Mouse (Mus musculus) limb, embryonic 15.5 days (tissue): ENCODE results near the gene Il16. TPM values are rescaled to one million over a fixed set of nuclear protein-coding genes. Genes with fewer than 3 reads are reported as not detected.
A peak's percentile ranks its signal among the peaks of the same experiment; 100 is the strongest.

Experiments used
- ATAC-seq: fragments of 200-750 bp; cut with Nextera tagmentation; 2 replicates; pipeline ENCODE4 v1.8.0; 2017; ENCODE audit warnings: low read depth, moderate TSS enrichment; ENCODE audit not compliant: insufficient number of reproducible peaks, low FRiP score, low TSS enrichment
- H3K27ac ChIP-seq: fragments of 300-500 bp; sonication (generic); 2 replicates; pipeline ENCODE4 v1.5.1; 2015; ENCODE audit warnings: moderate library complexity, mild to moderate bottlenecking, inconsistent platforms
- H3K27me3 ChIP-seq: fragments of 300-500 bp; sonication (generic); 2 replicates; pipeline ENCODE4 v1.6.1; 2015; ENCODE audit warnings: inconsistent platforms
- H3K36me3 ChIP-seq: fragments of 300-500 bp; sonication (generic); 2 replicates; pipeline ENCODE4 v1.6.1; 2015; ENCODE audit warnings: inconsistent platforms
- H3K4me1 ChIP-seq: fragments of 300-500 bp; sonication (generic); 2 replicates; pipeline ENCODE4 v1.6.1; 2015; ENCODE audit warnings: inconsistent platforms
- H3K4me2 ChIP-seq: fragments of 300-500 bp; sonication (generic); 2 replicates; pipeline ENCODE4 v1.6.1; 2015; ENCODE audit warnings: mild to moderate bottlenecking, inconsistent platforms
- H3K4me3 ChIP-seq: fragments of 300-500 bp; sonication (generic); 2 replicates; pipeline ENCODE4 v1.5.1; 2015; ENCODE audit warnings: mild to moderate bottlenecking, inconsistent platforms
- H3K9ac ChIP-seq: fragments of 300-500 bp; sonication (generic); 2 replicates; pipeline ENCODE4 v1.6.1; 2015; ENCODE audit warnings: inconsistent platforms
- H3K9me3 ChIP-seq: fragments of 300-500 bp; sonication (generic); 2 replicates; pipeline ENCODE4 v1.6.1; 2016; ENCODE audit warnings: inconsistent platforms
- WGBS: fragments of 180-500 bp; shearing (Covaris S2); methylation state at CpG from one replicate; pipeline ENCODE4 v1.1.7; 2015; 5-methylcytosine and 5-hydroxymethylcytosine counted together
- polyA plus RNA-seq: library from polyadenylated mRNA; unstranded; fragments of >200 nt; fragmentation: Nextera tagmentation; extraction: Ambion mirVana; gene quantifications from 2 replicates; pipeline ENCODE4 v1.2.1, GENCODE M21; 2015

Gene Il16
- polyA plus RNA-seq, 1 experiment from 2014 or later, result 8.4 TPM

DNA sequence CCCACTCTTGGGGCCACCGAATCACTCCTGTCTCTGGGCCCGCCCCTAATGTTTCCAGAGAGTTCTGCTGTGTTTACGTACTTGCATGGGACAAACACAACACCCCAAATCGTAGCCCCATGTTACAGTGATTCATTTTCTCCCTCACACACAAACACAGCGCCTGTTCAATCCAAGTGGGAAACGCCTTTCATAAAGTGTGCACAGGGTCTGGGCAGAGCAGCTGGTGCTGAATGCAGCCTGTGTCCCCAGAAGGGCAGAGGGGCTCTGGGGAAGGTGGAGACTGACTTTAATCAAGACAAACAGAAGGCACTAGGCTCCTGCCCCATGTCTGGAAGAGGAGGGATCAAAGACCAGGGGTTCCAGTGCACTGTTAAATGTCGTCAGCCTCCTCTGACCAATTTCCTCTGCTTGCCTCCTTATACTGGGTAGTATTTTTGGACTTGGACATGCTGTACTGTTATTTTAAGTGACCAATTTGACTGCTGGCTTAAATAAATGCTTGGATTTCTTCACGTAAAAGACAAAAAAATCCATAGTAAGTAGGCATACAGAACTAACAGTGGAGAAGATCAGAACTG, 671 bp upstream of the Il16 start:
- WGBS, result 31% methylated on average over 8 of the region's 8 CpGs
- Histone ChIP-seq H3K27ac (peak overlapping the region; percentile 93), H3K27me3 (no peaks in the 10 kb centered on the region), H3K4me1 (peaks cover 35% of the 10 kb centered on the region), H3K4me2 (peak overlapping the region; percentile 57), H3K9ac (no peak overlapping the region), H3K9me3 (no peaks in the 10 kb centered on the region), H3K4me3 (peak overlapping the region; percentile 39), H3K36me3 (no peaks in the 10 kb centered on the region)
- ATAC-seq, result peak; percentile 77

DNA sequence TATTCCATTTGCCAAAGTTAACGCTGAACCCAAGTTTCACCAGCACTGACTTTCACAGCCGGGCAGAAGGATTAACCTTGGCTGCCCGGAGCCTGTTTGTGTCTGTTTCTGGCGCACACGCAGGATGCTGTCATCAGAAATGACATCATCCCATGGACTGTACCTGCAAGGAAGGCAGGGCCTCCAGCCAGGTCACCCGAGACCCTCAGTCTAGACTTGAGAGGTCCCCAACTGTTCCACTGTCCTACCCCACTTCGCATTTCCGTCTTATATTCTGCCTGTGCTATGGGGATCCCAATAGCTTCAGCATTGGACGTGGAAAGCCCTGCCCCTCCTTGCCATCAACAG, 487 bp downstream of the Il16 start:
- 30% methylated on average over 9 of the region's 9 CpGs for WGBS
- peak; percentile 12 for ATAC-seq
- no peak overlapping the region for H3K9ac ChIP-seq

GRCm38 (mm10) chr7:83744250-83744649, 1.3 kb downstream of the Il16 start:
- H3K4me1 ChIP-seq, result peaks cover 47% of the 10 kb centered on the region
- peak overlapping the region; percentile 39 for H3K4me3 ChIP-seq
- WGBS, result 77% methylated on average over 4 of the region's 4 CpGs
- no peaks in the 10 kb centered on the region for H3K9me3 ChIP-seq
- no peak overlapping the region for H3K9ac ChIP-seq
- H3K27me3 ChIP-seq, result no peaks in the 10 kb centered on the region
- peak overlapping the region; percentile 57 for H3K4me2 ChIP-seq
- no peaks in the 10 kb centered on the region for H3K36me3 ChIP-seq
- ATAC-seq, result no peak
- H3K27ac ChIP-seq, result peak overlapping the region; percentile 93

More for the DNA sequence above, 487 bp downstream of the Il16 start:
- Histone ChIP-seq H3K4me2 (peak overlapping the region; percentile 57), H3K4me3 (peak overlapping the region; percentile 39), H3K27me3 (no peaks in the 10 kb centered on the region), H3K27ac (peak overlapping the region; percentile 93), H3K9me3 (no peaks in the 10 kb centered on the region), H3K36me3 (no peaks in the 10 kb centered on the region), H3K4me1 (peaks cover 40% of the 10 kb centered on the region)

DNA sequence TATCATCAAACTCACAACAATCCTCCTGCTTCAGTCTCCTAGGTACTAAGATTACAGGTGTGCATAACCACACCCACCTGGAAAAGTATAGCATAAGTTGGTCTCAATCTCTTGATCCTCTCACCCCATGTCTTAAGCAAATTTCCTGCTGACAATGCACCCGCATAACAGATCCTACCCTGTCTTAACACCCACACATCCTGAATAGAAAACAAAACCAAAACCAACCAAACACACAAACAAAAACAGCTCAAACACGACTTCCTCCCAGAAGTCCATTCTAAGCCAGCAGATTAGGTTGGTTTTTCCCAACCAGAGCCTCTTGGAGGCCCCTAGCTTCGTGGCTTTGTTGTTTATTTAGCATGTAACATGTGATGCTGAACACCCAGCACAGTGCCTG, 2.8 kb downstream of the Il16 start:
- 54% methylated on average over 3 of the region's 3 CpGs for WGBS
- Histone ChIP-seq H3K4me1 (peaks cover 60% of the 10 kb centered on the region), H3K9me3 (no peaks in the 10 kb centered on the region), H3K36me3 (no peaks in the 10 kb centered on the region), H3K4me2 (no peak overlapping the region), H3K9ac (no peak overlapping the region), H3K4me3 (no peak overlapping the region), H3K27me3 (no peaks in the 10 kb centered on the region), H3K27ac (no peak overlapping the region)
- ATAC-seq, result no peak

- no peaks in the 10 kb centered on the region for H3K27me3 ChIP-seq
- H3K4me3 ChIP-seq, result no peak overlapping the region
- no peak for ATAC-seq
- no peaks in the 10 kb centered on the region for H3K9me3 ChIP-seq
- H3K4me1 ChIP-seq, result peaks cover 62% of the 10 kb centered on the region
- no peak overlapping the region for H3K27ac ChIP-seq
- H3K36me3 ChIP-seq, result no peaks in the 10 kb centered on the region
- WGBS, result 73% methylated on average over 2 of the region's 2 CpGs
- no peak overlapping the region for H3K9ac ChIP-seq
- H3K4me2 ChIP-seq, result no peak overlapping the region
These were observed 3.5 kb downstream of the Il16 start for GRCm38 (mm10) chr7:83742026-83742425.

DNA sequence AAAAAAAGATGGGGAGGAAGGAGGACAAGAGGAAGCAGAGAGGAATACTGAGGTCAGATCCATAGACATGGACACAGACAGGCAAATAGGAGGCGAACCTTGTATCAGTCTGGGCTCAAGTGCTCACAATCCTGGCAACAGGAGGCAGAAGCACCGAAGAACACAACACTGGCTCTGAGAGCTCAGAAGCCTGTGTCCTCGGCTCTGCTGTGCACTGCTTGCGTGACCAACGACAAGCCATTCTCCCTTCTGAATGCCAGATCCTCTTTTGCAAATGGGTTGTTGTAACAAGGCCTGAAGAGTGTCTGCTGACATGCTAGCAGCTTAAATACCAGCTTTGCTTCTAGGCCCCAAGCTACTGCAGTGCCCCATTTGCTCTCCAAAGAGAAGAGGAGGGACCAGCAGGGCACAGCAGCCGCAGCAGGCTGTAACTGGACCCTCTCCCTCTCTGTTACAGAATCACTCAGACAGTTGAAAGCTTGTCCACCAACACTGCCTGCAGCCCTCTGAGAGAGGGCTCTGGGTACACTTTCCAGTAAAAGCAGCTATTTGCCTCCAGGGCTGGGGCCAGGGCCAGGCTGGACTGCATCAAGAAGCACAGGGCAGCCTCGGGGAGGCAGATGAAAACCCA, 5.7 kb downstream of the Il16 start:
- 45% methylated on average over 7 of the region's 7 CpGs for WGBS
- ATAC-seq, result no peak
- Histone ChIP-seq H3K4me2 (no peak overlapping the region), H3K27me3 (no peaks in the 10 kb centered on the region), H3K4me1 (peaks cover 44% of the 10 kb centered on the region), H3K27ac (peak overlapping the region; percentile 67), H3K9me3 (no peaks in the 10 kb centered on the region), H3K9ac (no peak overlapping the region), H3K36me3 (no peaks in the 10 kb centered on the region), H3K4me3 (no peak overlapping the region)

- Histone ChIP-seq H3K4me1 (peaks cover 34% of the 10 kb centered on the region; the same call in 1 of the 2 replicates), H3K36me3 (no peaks in the 10 kb centered on the region), H3K27me3 (no peaks in the 10 kb centered on the region), H3K27ac (peak overlapping the region; percentile 67; the same call in 1 of the 2 replicates), H3K9me3 (no peaks in the 10 kb centered on the region), H3K9ac (no peak overlapping the region), H3K4me3 (no peak overlapping the region), H3K4me2 (no peak overlapping the region)
- 59% methylated on average over 10 of the region's 10 CpGs for WGBS
- ATAC-seq, result peak; percentile 36; the same call in 1 of the 2 replicates
These were observed 6.7 kb downstream of the Il16 start for GRCm38 (mm10) chr7:83738623-83739462.

GRCm38 (mm10) chr7:83737914-83738490, 7.5 kb downstream of the Il16 start:
- Histone ChIP-seq H3K9me3 (no peaks in the 10 kb centered on the region), H3K27ac (no peak overlapping the region), H3K4me2 (no peak overlapping the region), H3K27me3 (no peaks in the 10 kb centered on the region), H3K4me1 (peaks cover 30% of the 10 kb centered on the region; the same call in 1 of the 2 replicates), H3K36me3 (no peaks in the 10 kb centered on the region), H3K9ac (no peak overlapping the region), H3K4me3 (no peak overlapping the region)
- WGBS, result 46% methylated on average over 6 of the region's 6 CpGs
- ATAC-seq, result no peak

DNA sequence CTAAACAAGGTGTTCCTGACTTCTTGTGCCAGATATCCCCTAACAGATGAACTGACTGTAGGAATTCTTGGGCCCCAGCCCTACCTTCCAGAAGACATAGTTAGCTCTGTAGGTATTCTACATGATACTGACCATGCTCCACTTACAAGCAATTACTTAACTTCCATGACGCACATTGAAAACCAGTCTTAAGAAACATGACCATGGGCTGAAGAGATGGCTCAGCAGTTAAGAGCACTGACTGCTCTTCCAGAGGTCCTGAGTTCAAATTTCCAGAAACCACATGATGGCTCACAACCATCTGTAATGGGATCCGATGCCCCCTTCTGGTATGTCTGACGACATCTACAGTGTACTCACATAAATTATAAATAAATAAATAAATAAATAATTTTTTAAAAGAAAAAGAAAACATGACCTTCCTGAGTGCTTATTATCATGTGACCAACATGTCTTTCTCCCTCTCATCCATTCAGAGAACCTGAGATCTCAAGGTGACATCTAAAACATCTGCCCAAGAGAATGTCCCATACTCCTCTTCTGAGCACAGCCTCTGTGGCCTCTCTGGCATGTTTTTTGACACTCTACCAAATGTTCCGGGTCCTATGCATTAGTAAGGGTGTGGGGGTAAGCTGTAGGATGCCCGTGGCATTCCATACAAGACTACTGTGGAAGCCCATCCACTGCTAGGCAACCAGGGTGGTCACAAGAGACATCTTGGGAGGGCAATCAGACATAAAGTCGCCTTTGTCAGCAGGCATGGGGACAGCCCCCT, 9.0 kb downstream of the Il16 start:
- no peak overlapping the region for H3K4me2 ChIP-seq
- 84% methylated on average over 6 of the region's 6 CpGs for WGBS
- peaks cover 26% of the 10 kb centered on the region; the same call in 1 of the 2 replicates for H3K4me1 ChIP-seq
- no peaks in the 10 kb centered on the region for H3K9me3 ChIP-seq
- no peak overlapping the region for H3K9ac ChIP-seq
- no peaks in the 10 kb centered on the region for H3K27me3 ChIP-seq
- ATAC-seq, result no peak
- no peak overlapping the region for H3K4me3 ChIP-seq
- H3K36me3 ChIP-seq, result no peaks in the 10 kb centered on the region
- H3K27ac ChIP-seq, result no peak overlapping the region

DNA sequence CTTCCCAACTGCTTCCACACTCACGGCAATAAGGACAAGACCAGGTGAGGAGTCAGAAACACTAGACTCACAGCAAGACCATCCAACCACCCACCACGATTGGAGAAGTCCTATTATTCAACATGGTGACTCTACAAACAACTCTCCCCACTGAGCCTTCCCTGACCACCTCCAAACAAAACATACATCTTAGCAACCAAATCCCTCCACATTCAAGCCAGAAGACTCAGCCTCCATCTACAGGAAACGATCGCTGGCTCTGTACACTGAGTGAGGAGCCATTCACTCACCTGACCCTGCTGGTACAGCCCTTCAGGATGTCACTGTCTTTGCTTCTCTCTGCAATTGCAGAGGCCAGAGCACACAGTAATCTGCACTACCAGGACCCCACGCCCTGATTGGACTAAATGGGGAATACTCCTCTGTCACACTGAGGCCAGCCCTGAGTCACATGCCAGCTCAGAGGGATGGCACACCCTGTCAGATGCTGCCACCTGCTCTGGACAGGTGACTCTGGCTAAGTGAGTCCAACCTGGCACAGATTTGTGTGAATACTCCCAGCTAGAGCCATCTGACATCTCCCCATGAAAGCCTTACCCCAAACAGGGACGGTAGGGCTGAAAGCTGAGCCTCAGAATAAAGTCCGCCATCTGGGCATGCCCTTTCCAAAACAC, 10.3 kb downstream of the Il16 start:
- no peak for ATAC-seq
- Histone ChIP-seq H3K4me2 (no peak overlapping the region), H3K4me3 (no peak overlapping the region), H3K4me1 (peaks cover 24% of the 10 kb centered on the region; the same call in 1 of the 2 replicates), H3K9ac (no peak overlapping the region), H3K36me3 (no peaks in the 10 kb centered on the region), H3K27ac (no peak overlapping the region), H3K9me3 (no peaks in the 10 kb centered on the region), H3K27me3 (no peaks in the 10 kb centered on the region)
- 87% methylated on average over 7 of the region's 7 CpGs for WGBS

DNA sequence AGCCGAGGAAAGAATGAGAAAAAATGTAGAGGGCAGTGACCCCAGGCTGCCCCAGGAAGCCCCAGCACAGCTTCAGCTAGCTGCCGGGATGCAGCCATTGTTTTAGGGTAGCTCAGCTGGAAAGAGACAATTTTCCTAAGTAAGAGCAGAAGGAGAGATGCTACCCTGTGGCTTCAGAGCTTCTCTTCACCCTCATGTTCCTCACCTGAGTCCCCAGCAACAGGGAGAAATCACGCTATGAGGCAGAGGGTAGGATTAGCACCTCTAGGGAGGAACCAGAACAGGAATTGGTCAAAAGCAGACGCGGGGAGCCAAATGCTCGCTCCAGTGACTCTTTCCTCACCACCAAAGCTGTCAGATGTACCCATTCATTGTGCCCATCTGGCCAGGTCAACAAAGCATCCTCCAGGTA, 10.8 kb downstream of the Il16 start:
- ATAC-seq, result no peak
- no peak overlapping the region for H3K27ac ChIP-seq
- H3K4me2 ChIP-seq, result no peak overlapping the region
- WGBS, result 77% methylated on average over 6 of the region's 6 CpGs
- peaks cover 19% of the 10 kb centered on the region; the same call in 1 of the 2 replicates for H3K4me1 ChIP-seq
- no peaks in the 10 kb centered on the region for H3K27me3 ChIP-seq
- no peak overlapping the region for H3K9ac ChIP-seq
- H3K36me3 ChIP-seq, result no peaks in the 10 kb centered on the region
- H3K9me3 ChIP-seq, result no peaks in the 10 kb centered on the region
- H3K4me3 ChIP-seq, result no peak overlapping the region
